Mouse (Mus musculus) kidney, adult 2 months (tissue): ENCODE results near the gene Dhx29.

ENCODE experiments used
- CTCF ChIP-seq: fragments of 200-500 bp; conservative IDR thresholded peaks from 2 replicates; pipeline ENCODE4 v1.5.1; 2011; ENCODE audit warnings: low read depth, mild to moderate bottlenecking, control low read depth, low read length, moderate library complexity, mixed read lengths; ENCODE audit not compliant: insufficient read depth, insufficient read length
- POLR2A ChIP-seq: fragments of 200-500 bp; IDR thresholded peaks from one replicate; pipeline ENCODE4 v1.6.1; 2011; ENCODE audit warnings: low read depth, low read length, control low read depth

DNA sequence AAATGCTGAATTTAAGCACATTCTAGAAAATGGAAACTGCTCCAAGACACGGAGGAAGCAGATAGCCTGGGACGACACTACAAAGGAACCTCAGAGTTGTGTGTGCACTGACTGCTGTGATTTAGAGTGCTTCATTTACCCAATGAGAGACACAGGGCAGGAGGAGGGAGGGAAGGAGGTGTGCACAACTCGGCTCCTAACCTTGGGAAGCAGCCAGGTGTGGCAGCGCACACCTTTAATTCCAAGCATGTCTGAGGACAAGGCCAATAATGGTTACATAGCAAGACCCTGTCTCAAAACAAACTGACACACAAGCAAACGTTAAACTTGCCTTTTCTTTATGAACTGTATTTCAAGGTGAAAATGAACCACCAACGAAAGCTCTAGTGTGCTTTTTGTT lies 2.0 kb upstream of the Dhx29 start:
- TF ChIP-seq CTCF: no peak
- no peak for TF ChIP-seq POLR2A
